Mouse (Mus musculus): ENCODE data around the gene Slc5a3.

GRCm38 (mm10) chr16:92034676-92035075, 23.4 kb upstream of the Slc5a3 start:
- TF ChIP-seq MXI1 (IDR thresholded peaks at IDR 0.05; ENCODE audit: low read depth, low read length) (no peak), JUND (conservative IDR thresholded peaks at IDR 0.05; ENCODE audit: low read depth, low read length) (no peak), POLR2A (IDR thresholded peaks at IDR 0.05; ENCODE audit: low read depth, low read length) (no peak), NELFE (IDR thresholded peaks at IDR 0.05; ENCODE audit: low read depth, low read length) (no peak), CTCF (conservative IDR thresholded peaks at IDR 0.05 in 1 of 2, IDR thresholded peaks at IDR 0.05 in 1 of 2; ENCODE audit: low read depth in 2 of 2, low read length in 2 of 2) (no peak), ZKSCAN1 (IDR thresholded peaks at IDR 0.05; ENCODE audit: borderline replicate concordance, low read depth, low read length) (no peak), RCOR1 (conservative IDR thresholded peaks at IDR 0.05; ENCODE audit: low read depth, low read length) (no peak), SMC3 (IDR thresholded peaks at IDR 0.05; ENCODE audit: low read depth, low read length) (no peak), MAFK (IDR thresholded peaks at IDR 0.05; ENCODE audit: insufficient replicate concordance, low read length) (no peak), RAD21 (IDR thresholded peaks at IDR 0.05; ENCODE audit: low read depth, low read length) (no peak)

Measured in CH12.LX (cell line).